Mouse (Mus musculus): ENCODE measurements at regions not wholly inside any gene's neighbourhood (a gene's known extent, or its start where the extent isn't known, plus 50 kb on each side); places are given as distances from the start of the nearest gene placed in this dataset.

DNA sequence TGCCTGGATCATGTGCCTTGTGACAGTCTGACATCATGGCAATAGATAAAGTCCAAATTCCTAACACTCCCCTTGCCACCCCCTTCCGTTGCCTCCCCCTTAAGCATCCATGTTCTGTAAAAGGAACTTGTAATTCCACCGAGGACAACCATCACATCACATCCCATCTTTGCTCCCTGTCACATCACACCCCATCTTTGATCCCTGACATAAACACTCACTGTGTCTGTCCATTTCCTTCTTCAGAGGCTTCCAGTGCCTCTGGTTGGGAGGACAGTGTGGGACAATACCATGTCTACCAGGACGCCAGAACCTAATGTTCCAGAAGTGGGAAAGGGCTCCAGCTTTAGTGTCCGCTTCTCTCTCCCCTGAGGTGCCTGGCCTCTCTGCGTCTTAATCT is 223.6 kb downstream of the Tex36 start:
- no peak for TF ChIP-seq CTCF (conservative IDR thresholded peaks at IDR 0.05; ENCODE audit: insufficient read depth, insufficient read length, low read depth, low read length)
- TF ChIP-seq POLR2A (IDR thresholded peaks at IDR 0.05; ENCODE audit: low read depth, low read length): no peak

Measured in kidney, adult 2 months (tissue).